Mouse (Mus musculus) heart, postnatal 36 days (tissue): ENCODE measurements around the gene Gm28576. TPM values are rescaled to one million over a fixed set of nuclear protein-coding genes. Genes with fewer than 3 reads are reported as not detected.
"Not testable (repeated sequence)": the region's sequence is repeated elsewhere in the genome, so short reads cannot be mapped to it uniquely, and the experiment has no call there.

Experiments used
- DNase-seq, 2 experiments: peaks; one replicate each; pipeline ENCODE4 v3.0.0; 2021 to 2022
- intact Hi-C: fragments of 180-260 bp; cut with DNase I; formaldehyde crosslinking; loops from one replicate; pipeline ENCODE4 v1.15.1; 2025
- total RNA-seq, 2 experiments: library from RNA; stranded (reverse); gene quantifications; 2 replicates each; pipeline ENCODE4 v1.2.3; 2021

Gene Gm28576
- not detected for total RNA-seq

GRCm38 (mm10) chrY:7722641-7723040 is at the start of gene Gm28576:
Gm28576 (plus strand) TSS chrY:7722941.
- intact Hi-C loops, DNase-seq: not testable (repeated sequence)

Other genes with a start within 250 kb of the Gm28576 start
- gene Gm20826, start 84.5 kb upstream of the Gm28576 start, total RNA-seq = not detected